Mouse (Mus musculus) embryo, embryonic 11.5 days (tissue): Measurements from ENCODE around the gene Snrpa.

Source experiments
- DNase-seq: peaks from one replicate; pipeline ENCODE4 v3.0.0-alpha.2; 2012; ENCODE audit warnings: low read depth, low spot score

Gene Snrpa

DNA sequence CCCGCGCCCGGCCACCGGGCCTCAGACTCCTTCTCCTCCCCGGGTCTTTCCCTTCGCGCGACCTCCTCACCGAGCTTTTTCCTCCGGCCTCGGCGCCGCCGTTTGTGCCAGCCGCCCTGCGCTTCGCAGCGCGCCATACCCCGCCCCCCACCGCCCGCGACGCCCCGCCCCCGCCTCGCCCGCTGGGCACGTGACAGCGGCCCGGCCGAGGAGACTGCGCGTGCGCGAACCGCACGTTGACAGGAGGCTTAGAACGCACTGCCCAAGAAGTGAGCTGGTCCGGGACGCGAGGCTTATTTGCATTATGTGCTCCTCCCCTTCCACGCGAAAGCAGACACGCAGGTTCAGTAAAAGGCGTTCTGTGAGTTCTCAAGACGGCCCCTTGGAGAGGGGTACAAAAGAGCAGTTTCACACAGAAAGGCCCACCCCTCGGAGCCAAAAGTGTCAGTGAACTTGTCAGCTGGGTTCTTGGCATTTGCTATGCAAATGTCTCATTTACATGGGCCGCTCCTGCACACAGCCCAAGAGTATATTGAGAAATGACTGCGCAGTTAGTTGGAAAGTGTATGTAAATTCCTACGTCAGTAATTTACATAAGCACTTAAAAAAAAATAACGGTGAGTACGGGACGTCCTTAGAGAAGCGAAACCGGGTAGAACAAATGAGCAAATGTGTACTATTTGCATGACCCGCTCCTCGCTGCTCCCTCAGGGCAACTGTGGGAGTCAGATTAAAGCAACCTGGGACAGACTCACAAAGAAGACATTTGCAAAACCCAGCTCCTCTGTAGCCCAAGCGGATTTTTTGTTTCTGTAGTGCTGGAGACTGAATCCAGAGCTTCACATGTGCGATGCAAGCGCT is 29.2 kb downstream of the Snrpa start, which contains the start of gene Egln2:
Gene Egln2 (minus strand): TSS at position 189 of the 861 bp plus-strand sequence.
- peak; percentile 90 for DNase-seq

DNA sequence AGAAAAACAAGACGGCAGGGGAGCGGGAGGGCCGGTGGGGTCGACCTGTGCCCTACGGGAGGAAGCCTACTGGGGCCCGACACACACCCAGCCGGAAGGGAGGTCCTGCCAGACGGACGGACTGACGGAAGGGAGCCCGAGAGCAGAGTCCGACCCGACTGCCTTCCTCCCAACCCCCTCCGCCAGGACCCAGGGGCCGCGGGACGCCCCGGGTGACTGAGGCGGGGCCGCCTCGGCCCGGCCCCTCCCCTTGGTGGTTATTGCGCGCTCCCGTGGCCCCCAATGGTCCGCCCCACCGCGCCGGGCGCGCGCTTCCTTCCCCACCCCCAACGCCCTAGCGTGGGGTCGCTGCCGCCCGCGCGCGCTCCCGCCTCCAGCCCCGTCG is 29.9 kb downstream of the Snrpa start:
- peak; percentile 77 for DNase-seq

DNA sequence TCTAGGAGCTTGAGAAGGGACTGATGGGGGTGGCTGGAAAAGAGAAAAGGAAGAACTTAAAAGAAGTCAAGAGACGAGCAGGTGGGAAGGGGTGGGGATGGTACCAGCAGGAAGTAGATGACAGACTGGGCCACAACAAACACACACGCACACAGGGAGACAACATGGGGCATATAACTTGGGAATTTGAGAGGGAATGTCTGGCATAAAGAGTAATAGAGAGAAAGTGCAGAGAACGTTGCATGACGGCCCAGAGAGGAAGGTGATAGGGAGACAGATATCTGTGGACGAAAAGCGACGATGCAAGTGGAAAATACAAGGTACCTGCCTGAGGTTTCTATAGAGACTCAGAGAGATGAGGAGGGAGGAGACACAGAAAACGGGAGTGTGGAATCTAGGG is 30.4 kb downstream of the Snrpa start:
- DNase-seq: no peak

DNA sequence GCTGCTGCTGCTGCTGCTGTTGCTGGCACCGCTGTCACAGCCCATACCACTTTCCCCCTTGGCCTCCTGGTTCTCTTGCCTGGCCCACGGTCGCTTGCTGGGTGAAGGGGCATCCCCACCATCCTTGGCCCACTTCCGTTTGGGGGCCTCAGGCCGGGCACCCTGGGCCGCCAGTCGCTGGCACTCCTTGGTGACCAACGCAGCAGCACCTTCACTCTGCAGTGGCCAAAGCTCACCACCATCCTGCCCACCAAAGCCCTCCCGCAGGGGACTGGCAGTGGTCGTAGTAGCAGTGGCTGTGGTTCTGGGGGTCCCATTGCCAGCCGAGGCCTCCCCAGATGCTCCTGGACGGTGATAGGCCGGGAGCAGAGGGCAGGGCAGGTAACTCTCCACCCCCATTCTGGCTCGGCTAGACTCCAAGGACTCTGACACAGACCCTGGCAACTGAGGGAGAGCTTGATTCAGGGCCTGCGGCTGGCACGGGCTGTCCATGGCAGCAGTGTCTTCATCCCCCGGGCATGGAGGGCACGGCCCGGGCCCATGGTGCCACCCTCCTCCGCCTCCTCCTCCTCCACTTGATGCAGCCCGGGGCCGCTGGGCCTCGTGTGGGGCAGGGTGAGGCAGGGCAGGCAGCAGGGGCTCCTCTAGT is 30.9 kb downstream of the Snrpa start:
- DNase-seq: no peak

DNA sequence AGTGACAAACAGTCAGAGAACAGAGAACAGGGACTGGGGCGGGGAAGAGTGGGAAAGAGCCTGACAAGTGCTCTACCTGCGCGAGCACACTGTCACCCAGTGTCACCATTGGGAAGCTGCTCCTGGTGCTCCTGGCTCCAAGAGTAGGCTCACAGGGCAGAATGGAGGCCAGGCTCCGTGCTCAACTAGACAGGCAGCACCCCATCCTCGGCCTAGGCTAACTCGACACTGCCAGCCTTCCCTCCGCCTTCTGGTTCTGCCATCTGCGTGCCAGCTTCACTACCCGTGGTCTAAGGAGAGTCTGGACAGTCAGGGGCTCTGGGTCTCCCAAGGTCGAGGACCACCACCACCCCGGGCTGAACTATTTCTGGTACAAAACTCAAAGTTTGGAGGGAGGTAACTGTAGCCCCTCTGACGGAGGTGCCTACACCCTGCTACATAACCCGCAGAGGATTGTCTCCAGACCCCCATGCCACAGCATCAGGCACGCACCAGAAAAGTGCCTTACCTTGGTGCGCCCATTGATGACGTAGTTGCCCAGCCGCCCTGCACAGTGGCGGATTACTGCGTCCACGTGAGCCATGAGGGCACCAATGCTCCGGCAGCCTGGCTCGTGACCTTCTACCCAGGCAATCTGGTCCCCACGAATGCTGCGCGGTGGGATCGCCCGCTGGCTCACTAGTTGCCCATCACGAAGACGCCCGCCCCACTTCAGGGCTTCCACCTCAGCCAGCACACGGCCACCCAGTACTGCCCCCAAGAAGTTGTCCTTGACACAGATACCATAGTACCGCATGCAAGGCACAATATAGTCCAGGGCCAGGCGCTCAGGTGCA is 31.7 kb downstream of the Snrpa start:
- DNase-seq: no peak

DNA sequence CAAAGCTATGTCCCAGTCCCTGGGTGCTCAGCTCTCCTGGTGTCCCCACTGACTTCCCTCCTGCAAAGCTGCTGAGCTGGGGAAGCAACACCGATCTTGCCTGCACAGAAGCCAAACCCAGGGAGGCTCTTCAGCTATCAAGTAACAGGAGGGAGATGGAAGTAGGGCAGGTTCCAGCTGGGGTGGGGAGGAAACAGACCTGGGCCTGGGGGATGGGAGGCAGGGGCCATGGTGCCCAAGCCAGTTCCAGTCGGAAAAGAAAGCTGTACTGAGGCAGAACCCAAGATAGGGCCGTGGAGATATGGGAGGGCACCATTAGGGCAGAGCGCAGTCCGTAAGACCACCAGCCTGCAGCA is 32.6 kb downstream of the Snrpa start:
- DNase-seq: no peak

DNA sequence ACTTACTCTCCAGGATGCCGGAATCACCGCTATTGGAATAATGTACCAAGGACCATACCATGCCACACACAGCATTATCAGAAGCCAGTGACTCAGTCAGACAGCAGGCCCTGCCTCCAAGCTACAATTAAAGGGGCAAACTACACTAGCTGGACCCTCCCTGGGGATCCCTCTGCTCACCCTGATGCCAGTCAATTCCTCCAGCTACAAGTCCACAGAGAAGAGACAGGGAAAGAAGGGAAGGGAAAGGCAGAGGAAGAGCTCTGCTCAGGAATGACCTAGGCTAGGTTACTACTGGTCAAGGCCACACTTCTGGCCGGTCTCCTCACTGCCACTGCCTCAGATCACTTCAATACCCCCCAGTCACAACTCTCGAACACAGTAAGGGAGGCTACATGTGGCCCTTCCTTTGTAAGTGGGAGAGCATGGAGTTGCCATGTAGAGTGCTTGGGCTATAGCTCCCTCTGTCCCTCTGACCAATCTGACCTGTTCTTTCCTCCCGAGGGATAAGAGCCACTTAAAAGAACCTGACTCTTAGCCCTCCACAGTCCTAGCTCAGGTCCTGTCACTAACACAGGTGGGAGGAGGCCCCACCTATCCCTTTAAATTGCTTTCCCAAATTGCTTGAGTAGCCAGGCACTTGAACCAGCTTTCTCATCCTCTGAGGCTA is 33.2 kb downstream of the Snrpa start:
- no peak for DNase-seq

DNA sequence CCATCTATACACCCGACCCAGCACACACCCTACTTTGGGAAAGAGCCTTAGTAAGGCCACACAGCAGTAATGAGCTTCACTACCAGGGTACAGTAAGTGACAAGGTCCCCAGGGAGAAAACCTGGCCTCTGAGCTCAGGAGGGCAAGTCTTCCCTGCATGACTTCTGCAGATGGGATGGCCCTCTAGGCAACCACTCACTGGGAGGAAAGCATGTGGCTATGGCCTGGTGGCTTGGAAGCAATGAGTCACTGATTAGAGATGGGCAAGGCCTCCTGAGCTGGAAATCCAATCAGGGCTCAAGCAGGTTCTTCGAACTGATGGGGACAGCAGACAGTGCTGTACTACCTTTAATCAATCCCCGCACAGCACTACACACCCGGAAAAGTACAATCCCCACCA is 34.3 kb downstream of the Snrpa start:
- DNase-seq: no peak

DNA sequence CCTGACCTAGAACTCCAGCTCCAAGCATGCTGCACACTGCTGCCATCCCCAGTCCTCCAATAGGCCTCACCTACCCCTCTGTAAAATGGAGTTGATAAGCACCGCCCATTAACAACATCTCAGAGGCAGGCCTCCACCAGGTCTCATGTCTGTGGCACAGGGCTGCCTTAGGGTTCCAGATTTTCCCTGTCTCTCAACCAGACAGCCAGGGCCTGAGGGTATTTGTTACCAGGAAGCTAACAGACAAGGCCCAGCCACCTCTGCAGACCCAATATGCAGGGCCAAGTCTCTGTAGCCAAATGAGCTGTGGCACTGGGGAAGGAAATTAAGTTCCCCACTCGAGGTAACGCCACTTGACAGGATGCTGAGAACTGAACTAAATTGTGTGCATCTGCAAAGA is 35.1 kb downstream of the Snrpa start:
- DNase-seq: no peak

DNA sequence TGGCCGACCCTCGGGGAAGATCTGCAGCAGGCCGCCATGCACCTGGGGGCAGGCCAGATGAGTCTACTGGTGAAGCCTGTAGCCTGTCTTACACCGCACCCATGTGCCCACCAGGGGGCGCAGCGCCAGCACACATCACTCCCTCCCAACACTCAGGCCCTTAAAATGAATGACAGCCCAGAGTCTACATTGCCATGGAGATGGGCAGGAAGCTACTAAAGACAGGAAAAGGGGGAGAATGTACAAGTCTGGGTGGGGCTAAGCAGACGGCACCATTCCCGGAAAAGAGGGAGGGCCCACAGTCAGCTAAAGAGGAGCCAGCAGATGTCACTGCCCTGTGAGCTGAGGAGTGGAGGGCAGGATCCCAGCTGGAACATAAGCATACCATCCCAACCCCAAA is 36.2 kb downstream of the Snrpa start:
- DNase-seq: peak; percentile 73

DNA sequence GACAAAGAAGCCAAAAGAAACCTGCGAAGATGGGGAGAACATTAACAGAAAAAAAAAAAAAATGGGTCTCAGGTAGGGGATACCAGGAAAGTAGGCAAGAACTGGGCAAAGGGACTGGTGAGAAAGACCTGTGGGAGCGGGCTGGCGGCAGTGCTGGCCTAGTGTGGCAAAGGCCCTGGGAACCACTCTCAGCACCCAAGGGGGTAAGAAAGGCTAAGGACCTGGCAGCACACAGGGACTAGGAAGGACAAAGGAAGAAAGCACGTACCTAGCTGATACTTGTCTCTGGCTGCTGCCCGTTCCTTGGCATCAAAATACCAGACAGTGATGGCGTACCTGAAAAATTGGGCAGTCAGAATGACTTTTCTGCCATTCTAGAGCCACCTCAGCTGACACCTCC is 36.8 kb downstream of the Snrpa start:
- DNase-seq: no peak

DNA sequence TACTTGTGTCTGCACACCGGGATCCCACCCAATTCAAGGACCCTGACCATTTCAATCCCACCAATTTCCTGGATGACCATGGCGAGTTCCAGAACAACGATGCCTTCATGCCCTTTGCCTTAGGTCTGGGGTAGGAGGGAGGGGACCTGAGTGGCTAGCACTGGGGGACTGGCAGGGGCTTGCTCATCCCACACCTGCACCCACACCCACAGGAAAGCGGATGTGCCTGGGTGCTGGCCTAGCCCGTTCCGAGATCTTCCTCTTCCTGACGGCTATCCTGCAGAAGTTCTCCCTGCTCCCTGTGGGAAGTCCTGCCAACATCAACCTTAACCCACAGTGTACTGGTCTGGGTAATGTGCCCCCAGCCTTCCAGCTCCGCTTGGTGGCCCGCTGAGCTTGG is 37.9 kb downstream of the Snrpa start:
- DNase-seq: no peak

DNA sequence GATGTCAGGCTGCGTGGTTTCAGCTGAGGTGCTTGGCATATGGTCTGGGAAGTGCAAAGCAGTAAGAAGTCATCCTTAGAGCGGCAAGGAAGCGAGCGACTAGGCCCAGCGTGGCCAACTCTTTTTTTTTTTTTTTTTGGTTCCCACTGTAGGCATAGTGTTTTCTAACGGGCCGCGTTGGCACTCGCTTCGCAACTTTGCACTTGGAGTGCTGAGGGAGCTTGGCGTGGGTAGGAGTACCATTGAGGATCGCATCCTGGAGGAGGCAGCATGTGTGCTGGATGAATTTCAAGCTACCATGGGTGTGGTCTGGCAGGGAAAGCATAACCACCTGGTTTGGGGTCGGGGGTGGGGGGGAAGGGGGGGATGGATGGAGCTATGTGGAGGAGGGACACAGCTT is 40.1 kb downstream of the Snrpa start:
- no peak for DNase-seq

DNA sequence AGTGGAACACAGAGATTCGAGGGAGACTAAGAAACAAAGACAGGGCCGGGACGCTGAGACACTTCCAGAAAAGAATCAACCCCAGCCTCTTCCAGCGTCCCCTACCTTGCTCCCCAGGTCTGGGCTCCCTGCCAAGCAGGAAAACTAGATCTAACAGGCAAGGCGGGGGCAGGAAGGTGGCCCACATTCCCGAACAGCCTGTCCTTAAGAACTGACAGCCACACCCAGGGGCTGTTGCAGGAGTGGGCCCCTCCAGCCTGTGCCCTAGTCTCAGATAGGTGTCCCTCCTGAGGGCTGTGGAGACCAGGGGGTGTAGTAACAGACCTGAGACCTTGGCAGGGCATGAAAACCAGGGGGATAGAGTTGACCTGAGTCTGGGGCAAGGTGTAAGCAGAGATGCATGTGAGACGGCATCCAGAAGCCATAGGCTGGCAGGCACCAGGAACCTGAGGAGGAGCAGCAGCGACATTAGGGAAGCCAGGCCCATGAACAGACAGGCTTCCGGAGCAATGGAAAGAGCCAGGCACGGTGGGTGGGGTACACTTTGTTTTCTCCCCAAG is 42.8 kb downstream of the Snrpa start, which contains the start of gene Cyp2t4:
Gene Cyp2t4 (plus strand): TSS at position 510 of the 560 bp plus-strand sequence.
- DNase-seq: no peak
